Mouse (Mus musculus) gastrocnemius, postnatal 36 days (tissue): Measurements from ENCODE around the gene 4930404H24Rik. TPM values are rescaled to one million over a fixed set of nuclear protein-coding genes. Genes with fewer than 3 reads are reported as not detected.
"Not testable (repeated sequence)": the region's sequence is repeated elsewhere in the genome, so short reads cannot be mapped to it uniquely, and the experiment has no call there.

Experiments used
- DNase-seq, 2 experiments: peaks; one replicate each; pipeline ENCODE4 v3.0.0; 2022
- intact Hi-C: fragments of 180-260 bp; cut with DNase I; formaldehyde crosslinking; loops from one replicate; pipeline ENCODE4 v1.15.1; 2025
- total RNA-seq, 2 experiments: library from RNA; stranded (reverse); gene quantifications; 2 replicates each; pipeline ENCODE4 v1.2.3; 2021

The 4930404H24Rik gene
- total RNA-seq, 2 experiments from 2014 or later = not detected

DNA sequence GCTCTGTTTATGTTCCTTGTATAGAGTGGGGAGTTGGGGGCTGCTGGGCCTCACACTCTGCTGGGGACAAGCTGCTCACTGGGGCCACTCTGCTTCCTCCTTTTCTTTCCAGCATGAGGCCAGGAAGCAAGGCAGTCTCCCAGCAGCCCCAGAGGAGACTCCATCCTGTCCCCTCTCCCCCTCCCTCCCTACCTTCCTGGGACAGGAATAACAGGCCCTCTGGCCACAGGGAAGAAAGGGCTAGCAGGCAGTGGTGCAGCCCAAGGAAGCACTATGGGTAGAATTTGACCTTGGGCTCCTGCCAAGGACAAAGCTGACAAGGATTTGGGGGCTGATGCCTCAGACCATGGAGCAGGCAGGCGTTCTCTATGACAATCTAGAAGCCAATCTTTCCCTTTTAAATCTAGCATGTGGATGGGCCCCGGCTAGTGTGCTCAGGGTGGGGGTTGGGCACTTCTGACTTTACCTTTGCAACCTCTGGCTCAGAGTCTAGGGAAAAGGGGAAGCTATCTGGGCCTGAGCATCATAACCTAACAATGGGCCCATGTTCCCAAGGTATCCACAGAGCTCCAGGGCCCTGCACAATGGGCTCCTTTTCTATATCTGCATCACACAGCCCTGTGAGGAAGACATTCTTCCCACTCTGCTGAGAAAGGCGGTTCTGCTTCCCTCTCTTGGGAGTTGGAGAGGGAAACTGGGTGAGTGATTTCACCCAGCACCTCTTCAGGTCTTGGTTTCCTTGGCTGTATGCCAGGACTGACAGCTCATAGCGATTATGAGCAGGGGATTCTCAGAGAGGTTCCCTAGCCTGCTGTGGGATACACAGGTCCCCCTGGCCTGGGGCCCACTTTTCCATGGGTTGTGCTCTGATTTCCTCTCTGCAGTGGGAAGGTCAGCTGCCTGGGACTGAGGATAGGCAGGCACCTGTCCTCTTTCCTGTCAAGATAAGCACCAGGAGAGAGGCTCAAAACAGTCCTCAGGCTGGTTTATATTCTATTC is 17.2 kb upstream of the 4930404H24Rik start:
- intact Hi-C loops = no loop called here
- DNase-seq = no peak

DNA sequence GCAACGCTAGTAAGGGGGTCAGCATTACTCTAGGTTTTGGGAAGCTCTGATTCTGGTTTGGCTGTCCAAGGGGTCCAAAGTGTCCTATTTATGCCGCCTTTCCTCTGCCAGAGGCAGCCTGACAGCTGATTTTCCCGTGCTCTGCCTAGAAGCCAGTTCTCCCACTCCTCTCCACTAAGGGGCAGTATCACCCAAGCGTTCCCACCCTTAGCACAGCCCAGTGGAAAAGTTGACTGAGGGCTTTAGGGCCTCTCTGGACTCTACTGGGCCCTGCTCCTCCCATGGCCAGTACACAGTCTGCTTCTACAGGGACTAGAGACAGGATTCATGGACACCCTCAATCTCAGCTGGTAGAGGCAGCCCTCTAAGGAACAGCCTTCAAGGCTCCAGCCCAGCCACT is 14.0 kb upstream of the 4930404H24Rik start:
- intact Hi-C loops = loop anchor here (1.0 kb wide), 1 partner anchor 108 kb away; no protein-coding TSS in a partner anchor
- peak; percentile 53 to 60 for DNase-seq

DNA sequence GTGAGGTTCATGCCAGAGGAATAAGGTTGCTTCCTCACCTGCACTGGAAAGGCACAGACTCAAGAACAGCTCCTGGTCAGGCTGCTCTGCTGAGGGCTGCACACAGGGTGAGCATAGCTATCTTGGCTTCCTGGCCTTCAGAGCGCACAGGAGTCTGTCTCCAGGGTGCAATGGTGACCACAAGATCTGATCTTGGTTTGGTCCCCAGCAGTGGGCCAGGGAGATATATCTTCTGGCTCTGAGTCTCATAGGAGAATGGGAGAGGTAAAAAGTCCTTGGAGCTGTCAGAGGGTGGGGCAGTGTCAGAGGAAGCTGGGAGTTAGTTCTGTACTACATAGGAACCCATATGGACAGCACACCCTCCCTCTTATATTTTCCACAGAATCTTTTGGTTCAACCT is 13.1 kb upstream of the 4930404H24Rik start:
- intact Hi-C loops = no loop called here
- no peak for DNase-seq

DNA sequence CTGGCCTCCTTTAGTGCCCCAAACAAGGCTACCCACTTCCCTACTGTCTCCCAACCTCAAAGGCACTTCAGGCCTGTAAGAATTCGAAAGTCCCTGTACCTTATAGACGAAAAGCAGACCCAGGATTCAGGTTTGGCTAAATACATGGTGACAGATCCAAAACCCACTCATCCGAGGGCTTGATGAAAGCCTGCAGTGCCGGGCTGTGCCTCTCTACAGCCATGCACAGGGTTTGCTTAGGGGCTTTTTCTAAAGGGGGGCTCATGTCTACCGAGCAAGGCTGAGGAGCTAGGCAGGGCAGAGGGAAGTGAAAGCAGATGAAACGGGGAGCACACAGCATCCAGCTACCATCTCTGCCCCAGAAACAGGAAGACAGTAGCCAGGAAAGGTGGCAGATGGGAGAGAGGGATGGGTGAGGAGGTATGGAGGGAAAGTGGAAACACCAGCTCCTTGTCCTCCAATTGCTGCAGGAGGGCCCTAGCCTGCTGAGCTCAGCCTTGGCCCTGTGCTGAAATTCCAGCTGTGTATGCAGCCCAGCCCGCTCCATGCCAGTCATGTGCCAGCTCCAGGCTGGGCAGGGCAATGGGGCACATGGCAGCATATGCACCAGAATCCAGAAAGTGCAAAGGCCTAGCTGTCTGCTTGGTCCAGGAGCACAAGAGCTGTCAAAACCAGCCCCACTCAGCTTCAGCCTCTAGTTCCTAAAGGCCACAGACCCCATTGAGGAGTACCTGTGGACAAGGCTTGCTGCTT is 11.3 kb upstream of the 4930404H24Rik start:
- no peak for DNase-seq
- intact Hi-C loops = no loop called here

DNA sequence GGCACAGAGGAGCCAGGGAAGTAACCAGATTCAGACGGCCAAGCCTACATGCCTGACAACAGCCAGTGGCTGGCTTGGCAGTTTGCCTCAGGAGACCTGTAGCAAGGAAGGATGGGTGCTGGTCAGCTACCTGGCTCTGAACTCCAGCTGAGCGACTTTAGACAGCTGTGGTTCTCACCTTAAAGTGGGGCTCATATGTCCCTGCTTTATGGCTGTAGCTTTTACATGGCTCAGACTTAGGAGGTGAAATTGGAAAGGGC is 10.8 kb upstream of the 4930404H24Rik start:
- no peak for DNase-seq
- intact Hi-C loops = no loop called here

DNA sequence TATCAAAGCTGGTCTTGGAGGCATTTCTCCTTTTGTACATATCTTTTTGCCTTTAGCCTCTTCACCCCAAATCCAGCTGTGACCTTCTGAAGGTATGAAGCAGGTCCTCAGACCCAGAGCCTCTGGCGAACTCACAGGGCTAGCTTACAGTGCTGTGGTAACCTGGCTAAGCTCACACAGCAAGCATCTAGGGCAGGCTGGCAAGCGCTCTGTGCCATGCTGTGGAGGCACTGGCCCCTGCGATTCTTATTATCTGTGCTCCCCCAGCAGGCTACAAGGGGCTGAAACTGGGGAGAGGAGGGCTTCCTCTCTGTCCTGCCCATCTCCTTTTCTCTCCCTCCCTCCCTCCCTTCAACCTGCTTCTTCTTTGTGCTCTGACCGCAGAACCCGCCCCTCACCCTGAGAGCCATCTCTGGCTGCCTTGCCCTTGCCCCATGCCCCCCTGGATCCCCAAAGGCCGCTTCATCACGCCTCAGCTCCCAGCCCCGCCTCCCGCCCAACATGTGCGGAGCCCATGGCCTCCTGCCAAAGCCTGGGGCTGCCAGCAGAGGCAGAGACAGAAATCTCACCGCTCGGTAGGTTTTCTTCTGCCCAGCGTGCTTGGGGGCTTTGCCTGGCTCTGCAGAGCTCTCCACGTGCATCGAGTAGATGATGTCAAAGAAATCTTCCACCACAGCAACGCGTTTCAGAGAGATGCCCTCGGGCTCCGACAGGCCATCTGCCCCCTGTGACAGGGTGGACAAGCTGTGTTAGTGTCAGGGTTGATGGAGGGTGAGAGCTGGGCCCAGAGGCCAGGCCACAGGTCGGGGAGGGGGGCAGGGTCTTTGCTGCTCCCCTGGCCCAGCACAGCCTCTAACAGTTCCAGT is 9.2 kb upstream of the 4930404H24Rik start:
- DNase-seq = no peak
- intact Hi-C loops = no loop called here

DNA sequence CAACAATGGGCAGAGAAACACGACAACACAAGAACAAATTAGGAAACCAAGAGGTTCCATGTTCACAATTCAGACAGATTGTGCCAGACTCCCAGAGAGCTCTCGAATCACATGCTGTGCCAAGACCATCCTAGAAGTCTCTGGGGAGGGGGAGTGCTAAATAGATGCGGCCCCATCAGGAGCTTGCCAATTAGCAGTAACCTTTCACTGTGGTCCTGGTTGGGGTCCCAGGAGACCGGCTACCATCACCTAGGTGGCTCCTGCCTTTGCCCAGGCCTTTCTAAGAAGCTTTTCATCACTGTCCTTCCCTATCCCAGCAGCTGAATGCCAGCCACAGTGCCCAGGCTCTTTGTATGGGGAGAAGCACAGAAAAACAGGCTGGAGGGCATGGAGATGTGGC is 8.5 kb upstream of the 4930404H24Rik start:
- intact Hi-C loops = no loop called here
- DNase-seq = no peak

DNA sequence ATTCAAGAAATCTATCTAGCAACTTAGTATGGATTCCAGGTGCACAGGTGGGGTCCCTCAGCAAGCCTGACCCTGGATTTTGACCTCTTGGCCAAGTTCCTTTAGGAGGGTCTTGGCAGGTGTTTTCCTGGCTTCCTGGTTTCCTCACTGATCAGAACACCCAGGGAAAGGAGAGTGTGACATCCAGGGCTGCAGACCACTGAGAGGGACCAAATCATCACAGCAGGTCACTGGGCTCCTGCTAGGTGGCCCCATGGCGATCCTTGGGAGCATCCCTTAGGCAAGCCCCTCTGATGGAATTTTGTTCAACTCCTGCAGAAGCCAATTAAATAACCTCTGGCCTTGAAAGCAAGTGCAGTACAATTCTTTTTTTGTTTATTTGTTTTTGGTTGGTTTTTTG is 2.5 kb upstream of the 4930404H24Rik start:
- DNase-seq = no peak
- intact Hi-C loops = no loop called here

DNA sequence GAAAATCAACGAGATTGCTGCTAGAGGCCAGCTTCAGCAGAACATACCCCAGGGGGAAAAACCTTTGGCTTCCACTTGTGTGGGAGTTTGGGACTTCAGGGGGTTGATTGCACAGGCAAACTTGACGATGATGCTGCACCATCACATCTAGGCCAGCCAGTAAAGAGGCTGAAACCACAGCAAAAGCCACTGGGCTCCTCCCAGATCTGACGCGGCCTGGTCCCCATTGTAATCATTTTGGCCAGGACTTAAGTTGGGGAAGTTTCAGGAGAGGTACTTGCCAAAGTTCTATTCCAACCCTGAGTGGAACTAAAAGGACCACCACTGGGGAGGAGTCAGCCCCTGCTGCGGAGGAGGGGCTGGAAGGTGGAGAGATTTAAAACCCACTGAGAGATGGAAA is 1.6 kb upstream of the 4930404H24Rik start:
- DNase-seq = no peak
- intact Hi-C loops = no loop called here

DNA sequence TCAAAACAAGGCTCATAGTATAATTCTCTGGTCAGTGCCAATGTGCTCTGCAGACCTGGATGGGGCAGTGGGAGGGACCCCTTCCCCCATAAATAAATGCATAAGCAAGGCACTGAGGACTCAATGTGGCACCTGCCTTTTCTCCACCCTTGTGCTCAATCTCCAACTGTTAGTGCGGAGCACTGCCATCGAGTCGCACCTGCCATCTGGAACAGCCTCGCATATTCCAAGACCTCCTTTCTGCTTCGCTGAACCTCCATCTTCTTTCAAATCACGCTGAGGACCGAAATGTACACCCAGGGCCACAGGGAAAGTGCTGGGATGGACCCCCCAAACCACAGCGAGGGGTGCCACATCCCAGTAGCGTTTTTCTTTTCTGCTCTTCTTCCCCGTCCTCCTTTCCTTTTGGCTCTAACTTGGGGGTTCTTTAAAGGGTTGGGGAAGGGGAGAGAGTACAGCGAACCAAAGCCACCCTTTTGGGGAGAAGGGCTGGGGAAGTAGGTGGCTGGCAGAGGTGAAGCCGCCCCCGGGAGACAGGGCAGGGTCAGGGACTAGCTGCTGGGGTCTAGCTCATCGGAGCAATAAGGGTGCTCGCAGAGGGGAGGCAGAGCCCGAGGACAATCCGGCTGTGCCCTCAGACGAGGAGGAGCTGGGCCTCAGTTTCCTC is 945 bp upstream of the 4930404H24Rik start:
- no peak for DNase-seq
- intact Hi-C loops = no loop called here

DNA sequence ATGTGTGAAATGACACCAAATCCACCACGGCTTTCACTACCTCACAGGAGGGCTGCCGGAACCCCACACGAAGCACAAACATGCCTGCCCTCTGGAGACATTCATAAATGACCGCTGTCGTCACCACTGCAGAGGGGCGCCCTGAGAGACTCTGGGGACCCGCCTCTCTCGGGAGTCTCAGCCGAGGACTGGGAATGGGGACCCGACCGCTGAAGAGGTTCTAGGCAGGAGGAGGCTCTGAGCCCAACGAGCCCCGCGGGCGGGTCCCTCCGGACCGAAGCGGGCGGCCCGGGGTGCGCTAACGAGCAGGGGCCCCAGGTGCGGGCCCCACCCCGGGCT is 442 bp upstream of the 4930404H24Rik start:
- no peak for DNase-seq
- intact Hi-C loops = no loop called here

DNA sequence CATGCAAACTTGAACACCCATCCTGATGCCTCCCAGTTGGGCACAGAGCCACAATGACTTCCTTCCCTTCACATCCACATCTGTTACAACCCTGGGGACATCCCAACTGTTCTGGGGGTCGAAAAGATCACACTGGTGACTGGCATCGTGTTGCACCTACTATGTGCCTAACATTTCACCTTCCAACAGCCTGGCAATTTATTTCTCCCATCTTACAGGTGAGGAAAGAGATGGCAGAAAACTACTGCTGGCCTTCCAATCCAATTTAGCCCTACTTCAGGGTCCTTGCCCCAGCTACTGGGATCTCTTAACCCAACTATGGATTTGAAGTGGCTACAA is 772 bp downstream of the 4930404H24Rik start:
- intact Hi-C loops = no loop called here
- no peak for DNase-seq

DNA sequence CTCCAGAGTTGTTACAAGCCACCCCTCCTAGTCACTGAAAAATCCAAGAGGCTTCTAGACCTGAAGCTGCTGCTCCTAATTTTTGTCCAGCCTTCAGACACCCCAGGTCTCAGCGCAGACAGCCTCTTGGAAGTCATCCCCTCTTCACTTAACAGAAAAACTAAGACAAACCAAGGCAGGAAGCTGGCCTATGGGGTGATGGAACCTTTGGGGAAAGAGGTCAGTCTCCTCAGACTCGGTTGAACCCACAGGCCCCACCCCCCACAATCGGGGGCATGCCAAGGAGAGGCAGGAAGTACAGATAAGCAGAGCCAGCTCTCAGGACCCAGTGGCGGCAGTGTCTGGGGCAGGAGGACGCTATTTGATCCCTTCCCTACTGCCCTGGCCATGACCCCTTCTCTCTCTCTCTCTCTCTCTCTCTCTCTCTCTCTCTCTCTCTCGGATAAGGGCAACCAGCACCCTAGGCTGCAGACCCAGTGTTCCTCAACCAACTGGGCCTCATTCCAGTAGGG is 1.2 kb downstream of the 4930404H24Rik start:
- intact Hi-C loops = no loop called here
- no peak for DNase-seq

DNA sequence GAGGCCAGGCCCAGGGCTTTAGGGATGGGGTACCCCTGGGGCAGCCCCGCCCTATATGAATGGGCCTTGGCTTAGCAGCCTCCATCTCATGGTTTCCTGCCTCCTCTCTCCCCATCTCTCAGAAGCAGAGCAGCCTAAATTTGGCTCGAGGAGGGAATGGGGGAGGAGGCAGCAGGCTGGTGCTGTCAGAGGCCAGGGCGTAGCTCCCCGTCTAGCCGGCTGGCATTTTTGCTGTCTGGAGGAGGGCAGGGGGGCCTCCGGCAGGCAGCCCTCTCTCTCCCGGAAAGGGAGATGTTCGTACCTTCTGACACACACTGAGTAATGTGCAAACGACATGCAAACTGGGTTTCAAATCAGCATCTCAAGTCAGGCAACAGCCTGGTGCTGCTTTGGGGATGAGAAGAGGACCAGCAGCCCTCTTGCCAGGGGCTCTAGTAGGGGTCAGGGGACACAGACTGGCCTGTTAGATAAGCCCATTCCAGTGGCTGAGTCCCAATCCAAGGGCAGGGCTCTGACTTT is 1.8 kb downstream of the 4930404H24Rik start:
- no peak for DNase-seq
- intact Hi-C loops = no loop called here

DNA sequence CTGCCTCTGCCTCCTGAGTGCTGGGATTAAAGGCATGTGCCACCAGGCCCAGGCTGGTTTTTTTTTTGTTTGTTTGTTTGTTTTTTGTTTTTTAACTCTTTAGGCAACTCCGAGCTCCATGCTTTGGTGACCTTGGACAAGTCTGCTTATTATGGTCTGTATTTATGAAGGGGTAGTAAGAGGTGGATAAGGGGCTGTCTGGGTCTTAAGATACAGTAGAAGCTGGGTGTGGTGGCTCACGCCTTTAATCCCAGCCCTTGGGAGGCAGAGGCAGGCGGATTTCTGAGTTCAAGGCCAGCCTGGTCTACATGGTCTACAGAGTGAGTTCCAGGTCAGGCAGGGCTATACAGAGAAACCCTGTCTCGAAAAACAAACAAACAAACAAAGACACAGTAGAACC is 2.8 kb downstream of the 4930404H24Rik start:
- DNase-seq, intact Hi-C loops: not testable (repeated sequence)

DNA sequence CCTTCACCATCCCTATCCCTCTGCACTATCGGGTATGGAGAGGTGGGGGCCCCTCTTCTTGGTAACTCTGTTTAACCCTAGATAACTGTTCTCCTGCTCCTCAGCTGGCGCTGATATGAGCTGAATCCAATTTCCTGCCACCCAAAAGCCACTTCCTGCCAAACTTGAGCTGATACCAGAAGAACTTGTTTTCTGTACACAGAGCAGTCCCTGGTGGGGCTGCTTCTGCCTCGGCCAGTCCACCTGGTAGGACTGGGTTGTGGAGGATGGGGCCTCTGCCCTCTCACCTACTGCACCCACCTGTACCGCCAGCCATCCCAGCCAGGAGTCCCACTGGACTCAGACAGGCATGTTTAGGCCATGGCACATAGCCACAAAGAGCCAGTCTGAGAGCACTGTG is 3.2 kb downstream of the 4930404H24Rik start:
- no peak for DNase-seq
- intact Hi-C loops = no loop called here

DNA sequence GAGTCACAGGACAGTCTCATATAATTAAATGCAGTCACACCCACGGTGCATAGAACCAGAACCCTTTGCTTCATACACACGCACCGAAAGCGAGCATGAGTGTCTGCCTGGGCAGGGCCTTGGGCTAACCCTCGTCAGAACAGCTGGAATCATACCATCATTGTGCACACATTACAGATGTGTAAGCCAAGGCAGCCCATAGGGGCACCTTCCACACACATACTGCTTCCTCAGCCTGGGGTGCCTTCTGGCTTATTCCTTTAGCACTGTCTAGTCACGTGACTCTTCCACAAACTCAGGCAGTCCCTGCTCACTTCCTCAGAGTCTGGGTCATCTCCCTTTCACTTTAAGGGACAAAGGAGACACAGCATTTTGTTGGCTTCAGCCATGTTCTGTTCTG is 3.7 kb downstream of the 4930404H24Rik start:
- no peak for DNase-seq
- intact Hi-C loops = no loop called here

DNA sequence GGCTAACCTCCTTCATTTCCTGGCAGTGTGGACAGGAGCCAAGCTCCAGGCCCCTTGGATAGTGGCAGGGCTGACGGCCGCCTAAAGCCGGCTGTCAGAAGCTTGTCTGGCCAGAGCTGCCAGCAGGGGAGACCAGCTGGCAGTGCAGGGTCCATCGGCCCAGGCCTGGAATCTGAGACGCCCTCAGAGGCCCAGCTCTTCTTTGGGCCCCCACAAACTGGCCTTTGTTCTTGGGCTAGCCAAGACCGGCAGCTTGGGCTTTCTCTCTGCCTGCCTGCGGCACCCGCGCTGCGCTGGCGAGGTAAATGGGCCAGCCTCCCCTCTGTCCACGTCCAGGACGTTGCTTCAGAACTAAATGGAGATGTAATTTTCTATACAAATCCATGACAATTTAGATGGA is 4.3 kb downstream of the 4930404H24Rik start:
- no peak for DNase-seq
- intact Hi-C loops = no loop called here

DNA sequence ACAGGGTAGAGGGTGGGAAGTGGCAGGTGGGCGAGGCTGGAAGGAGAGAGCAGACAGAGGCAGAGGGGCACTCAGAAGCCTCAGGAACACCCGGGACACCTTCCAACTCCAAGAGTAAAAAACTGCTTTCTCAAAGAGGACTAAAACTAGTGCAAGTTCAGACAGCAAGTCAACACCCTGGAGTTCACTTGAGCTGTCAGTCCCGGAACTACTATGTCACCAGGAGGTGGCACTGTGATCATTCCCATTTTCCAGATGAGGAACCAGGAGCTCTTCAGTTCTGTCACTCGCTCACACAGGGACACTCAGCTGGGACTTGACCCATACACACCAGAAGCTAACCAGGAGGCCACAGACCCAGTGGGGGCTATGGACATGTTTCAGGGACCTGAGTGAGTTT is 6.6 kb downstream of the 4930404H24Rik start:
- intact Hi-C loops = no loop called here
- no peak for DNase-seq

DNA sequence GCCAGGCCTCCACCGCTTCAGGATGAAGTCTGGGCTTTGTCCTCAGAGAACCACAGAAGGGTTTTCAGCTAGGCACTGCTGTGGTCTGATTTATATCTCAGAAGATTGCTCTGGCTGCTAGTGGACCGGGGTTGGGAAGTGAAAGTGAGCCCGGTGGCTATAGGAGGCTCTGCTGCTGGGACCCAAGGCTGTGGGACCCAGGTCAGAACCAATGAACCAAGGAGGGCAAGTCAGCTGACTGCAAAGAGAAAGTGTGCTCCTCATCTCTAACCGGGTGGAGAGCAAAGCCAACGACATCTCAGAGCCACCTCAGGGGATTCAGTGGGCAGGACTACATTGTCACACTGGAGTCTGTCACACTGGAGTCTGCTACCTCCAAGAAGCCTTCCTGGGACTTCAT is 13.8 kb downstream of the 4930404H24Rik start:
- no peak for DNase-seq
- intact Hi-C loops = no loop called here
